Mouse (Mus musculus) spleen, adult 12 weeks (tissue): ENCODE measurements around the gene Nfe2.
"Not testable (repeated sequence)": the region's sequence is repeated elsewhere in the genome, so short reads cannot be mapped to it uniquely, and the experiment has no call there.

Source experiments
- DNase-seq: peaks from one replicate; pipeline ENCODE4 v3.0.0; 2022; ENCODE audit warnings: low spot score

Gene Nfe2

GRCm38 (mm10) chr15:103249511-103249910, 8.7 kb downstream of the Nfe2 start:
- DNase-seq = not testable (repeated sequence)

GRCm38 (mm10) chr15:103248401-103249313, 9.5 kb downstream of the Nfe2 start:
- no peak for DNase-seq

GRCm38 (mm10) chr15:103247782-103248400, 10.3 kb downstream of the Nfe2 start:
- no peak for DNase-seq

- no peak for DNase-seq
These were observed 11.0 kb downstream of the Nfe2 start for GRCm38 (mm10) chr15:103247078-103247781.

- no peak for DNase-seq
These were observed 12.6 kb downstream of the Nfe2 start for GRCm38 (mm10) chr15:103245616-103246015.

- DNase-seq = no peak
These were observed 15.3 kb downstream of the Nfe2 start for GRCm38 (mm10) chr15:103242885-103243284.

- DNase-seq = not testable (repeated sequence)
These were observed 16.9 kb downstream of the Nfe2 start for GRCm38 (mm10) chr15:103241071-103242018.

GRCm38 (mm10) chr15:103240160-103241028, 17.8 kb downstream of the Nfe2 start, which contains the start of gene Hnrnpa1:
TSS of gene Hnrnpa1 (plus strand) at chr15:103240432.
- peak; percentile 87 for DNase-seq

- peak; percentile 90 for DNase-seq
These were observed 18.5 kb downstream of the Nfe2 start, which contains the start of gene Cbx5 for GRCm38 (mm10) chr15:103239685-103240159. TSS of gene Cbx5 (minus strand) at chr15:103239816.

GRCm38 (mm10) chr15:103239130-103239684, 19.0 kb downstream of the Nfe2 start:
- DNase-seq = peak; percentile 82

GRCm38 (mm10) chr15:103237295-103237694, 20.9 kb downstream of the Nfe2 start:
- DNase-seq = no peak

- DNase-seq = no peak
These were observed 25.1 kb downstream of the Nfe2 start for GRCm38 (mm10) chr15:103233119-103233518.

- DNase-seq = no peak
These were observed 29.3 kb downstream of the Nfe2 start for GRCm38 (mm10) chr15:103228904-103229303.

- no peak for DNase-seq
These were observed 30.6 kb downstream of the Nfe2 start for GRCm38 (mm10) chr15:103227572-103227971.

GRCm38 (mm10) chr15:103227022-103227421, 31.2 kb downstream of the Nfe2 start:
- DNase-seq = no peak

GRCm38 (mm10) chr15:103224161-103224560, 34.0 kb downstream of the Nfe2 start:
- no peak for DNase-seq

GRCm38 (mm10) chr15:103221386-103221785, 36.8 kb downstream of the Nfe2 start:
- no peak for DNase-seq

GRCm38 (mm10) chr15:103220785-103221184, 37.4 kb downstream of the Nfe2 start:
- DNase-seq = no peak

GRCm38 (mm10) chr15:103216052-103216451, 42.2 kb downstream of the Nfe2 start:
- no peak for DNase-seq
